Mouse (Mus musculus): ENCODE data around the gene 9530077C05Rik.

DNA sequence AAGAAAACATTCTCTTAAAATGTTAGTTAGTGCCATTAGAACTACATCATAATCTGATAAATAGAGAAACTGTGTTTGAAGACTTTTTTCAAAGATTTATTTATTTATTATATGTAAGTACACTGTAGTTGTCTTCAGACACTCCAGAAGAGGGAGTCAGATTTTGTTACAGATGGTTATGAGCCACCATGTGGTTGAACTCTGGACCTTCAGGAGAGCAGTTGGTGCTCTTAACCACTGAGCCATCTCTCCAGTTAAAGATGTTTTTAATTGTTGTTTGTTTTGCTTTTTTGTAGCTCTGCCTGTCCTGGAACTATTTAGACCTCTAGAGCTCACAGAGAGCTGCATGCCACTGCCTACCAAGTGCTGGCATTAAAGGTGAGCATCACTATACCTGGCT, 43.7 kb downstream of the 9530077C05Rik start:
- TF ChIP-seq CTCF (IDR thresholded peaks at IDR 0.05; ENCODE audit: extremely low read depth, insufficient read length, insufficient replicate concordance, low read depth, low read length) (no peak), POLR2A (IDR thresholded peaks at IDR 0.05; ENCODE audit: low read depth, low read length) (no peak)
